Mouse (Mus musculus) spleen, adult 2 months (tissue): ENCODE measurements at regions not wholly inside any gene's neighbourhood (a gene's known extent, or its start where the extent isn't known, plus 50 kb on each side); places are given as distances from the start of the nearest gene placed in this dataset.

Experiments
- CTCF ChIP-seq: fragments of 200-500 bp; IDR thresholded peaks from 2 replicates; pipeline ENCODE4 v1.5.1; 2011; ENCODE audit warnings: mild to moderate bottlenecking, inconsistent platforms; ENCODE audit not compliant: insufficient read depth, insufficient read length, insufficient replicate concordance; ENCODE audit errors: extremely low read depth
- POLR2A ChIP-seq: fragments of 200-500 bp; IDR thresholded peaks from 2 replicates; pipeline ENCODE4 v1.6.1; 2011; ENCODE audit warnings: low read depth, low read length, inconsistent platforms

- no peak for TF ChIP-seq CTCF
- no peak for TF ChIP-seq POLR2A
Measured at GRCm38 (mm10) chr9:63890717-63891116, 131.1 kb downstream of the Smad6 start.
